Mouse (Mus musculus) neural tube, embryonic 12.5 days (tissue): ENCODE data around the gene Ercc6. TPM values are rescaled to one million over a fixed set of nuclear protein-coding genes. Genes with fewer than 3 reads are reported as not detected.

Experiments
- ATAC-seq: fragments of 200-750 bp; cut with Nextera tagmentation; 2 replicates; pipeline ENCODE4 v1.8.0; 2017; ENCODE audit warnings: low read depth, mild to moderate bottlenecking, moderate TSS enrichment, moderate library complexity; ENCODE audit not compliant: low FRiP score
- H3K27ac ChIP-seq: fragments of 300-500 bp; sonication (generic); 2 replicates; pipeline ENCODE4 v1.5.1; 2016
- H3K27me3 ChIP-seq: fragments of 300-500 bp; sonication (generic); replicated peaks from 2 replicates; pipeline ENCODE4 v1.6.1; 2016; ENCODE audit warnings: mild to moderate bottlenecking
- H3K36me3 ChIP-seq: fragments of 300-500 bp; sonication (generic); 2 replicates; pipeline ENCODE4 v1.6.1; 2016; ENCODE audit warnings: mild to moderate bottlenecking
- H3K4me1 ChIP-seq: fragments of 300-500 bp; sonication (generic); 2 replicates; pipeline ENCODE4 v1.6.1; 2016
- H3K4me2 ChIP-seq: fragments of 300-500 bp; sonication (generic); replicated peaks from 2 replicates; pipeline ENCODE4 v1.6.1; 2016; ENCODE audit warnings: mild to moderate bottlenecking
- H3K4me3 ChIP-seq: fragments of 300-500 bp; sonication (generic); 2 replicates; pipeline ENCODE4 v1.5.1; 2016
- H3K9ac ChIP-seq: fragments of 300-500 bp; sonication (generic); 2 replicates; pipeline ENCODE4 v1.6.1; 2016; ENCODE audit warnings: mild to moderate bottlenecking
- H3K9me3 ChIP-seq: fragments of 300-500 bp; sonication (generic); 2 replicates; pipeline ENCODE4 v1.6.1; 2016; ENCODE audit warnings: mild to moderate bottlenecking
- WGBS: fragments of 180-500 bp; shearing (Covaris S2); methylation state at CpG from one replicate; pipeline ENCODE4 v1.1.7; 2016; 5-methylcytosine and 5-hydroxymethylcytosine counted together
- polyA plus RNA-seq: library from polyadenylated mRNA; unstranded; fragments of >200 nt; fragmentation: Nextera tagmentation; extraction: Ambion mirVana; gene quantifications from 2 replicates; pipeline ENCODE4 v1.2.1, GENCODE M21; 2016

Ercc6 gene
- polyA plus RNA-seq, 1 experiment from 2014 or later: 31.9 TPM

DNA sequence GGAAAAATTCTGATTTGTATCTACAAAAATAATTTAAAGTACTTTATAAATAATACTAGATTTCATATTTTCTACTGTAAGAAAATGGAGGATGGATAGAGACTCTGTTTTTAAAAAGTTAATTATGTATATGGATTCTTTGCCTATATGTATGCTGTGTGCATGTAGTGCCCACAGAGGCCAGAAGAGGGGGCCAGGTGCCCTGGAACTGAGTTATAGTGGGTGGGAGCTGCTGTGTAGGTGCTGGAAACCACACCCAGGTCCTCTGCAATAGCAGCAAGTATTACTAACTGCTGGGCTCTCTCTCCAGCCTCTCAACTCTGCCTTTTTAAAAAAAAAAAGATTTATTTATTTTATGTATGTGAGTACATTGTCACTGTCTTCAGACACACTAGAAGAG, 29.8 kb downstream of the Ercc6 start:
- H3K27me3 ChIP-seq: no peaks in the 10 kb centered on the region
- no peak overlapping the region for H3K27ac ChIP-seq
- H3K36me3 ChIP-seq: peaks cover 21% of the 10 kb centered on the region; the same call in 1 of the 2 replicates
- H3K9me3 ChIP-seq: no peaks in the 10 kb centered on the region
- no peak for ATAC-seq
- H3K9ac ChIP-seq: no peak overlapping the region
- H3K4me3 ChIP-seq: no peak overlapping the region
- no peaks in the 10 kb centered on the region; the same call in 1 of the 2 replicates for H3K4me1 ChIP-seq
- H3K4me2 ChIP-seq: no peak overlapping the region

DNA sequence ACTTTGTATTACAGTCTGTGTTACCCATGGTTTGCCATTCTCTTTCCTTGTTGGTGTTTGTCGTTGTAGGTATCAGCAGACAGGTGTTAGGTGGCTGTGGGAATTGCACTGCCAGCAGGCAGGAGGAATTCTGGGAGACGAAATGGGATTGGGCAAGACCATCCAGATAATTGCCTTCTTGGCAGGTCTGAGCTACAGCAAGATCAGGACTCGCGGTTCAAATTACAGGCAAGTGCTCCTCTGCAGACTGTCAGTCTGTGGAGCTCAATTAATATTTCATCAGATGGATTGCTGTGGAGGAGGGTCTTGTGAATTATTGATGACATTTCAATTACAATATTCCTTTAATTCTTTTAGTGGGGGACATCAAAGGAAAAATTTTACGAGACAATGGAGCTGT, 33.4 kb downstream of the Ercc6 start:
- no peak overlapping the region for H3K9ac ChIP-seq
- H3K4me3 ChIP-seq: no peak overlapping the region
- H3K27ac ChIP-seq: no peak overlapping the region
- ATAC-seq: 0 out of 2 replicates have a peak, but pooled peaks have one; percentile 29
- peaks cover 19% of the 10 kb centered on the region; the same call in 1 of the 2 replicates for H3K36me3 ChIP-seq
- 71% methylated on average over 5 of the region's 5 CpGs for WGBS
- no peak overlapping the region for H3K4me2 ChIP-seq
- H3K27me3 ChIP-seq: no peaks in the 10 kb centered on the region
- no peaks in the 10 kb centered on the region for H3K4me1 ChIP-seq
- H3K9me3 ChIP-seq: no peaks in the 10 kb centered on the region

- ATAC-seq: no peak
- Histone ChIP-seq H3K9me3 (no peaks in the 10 kb centered on the region), H3K4me1 (peaks cover 4% of the 10 kb centered on the region; the same call in 1 of the 2 replicates), H3K27me3 (no peaks in the 10 kb centered on the region), H3K4me2 (no peak overlapping the region), H3K27ac (no peak overlapping the region), H3K4me3 (no peak overlapping the region), H3K36me3 (peaks cover 14% of the 10 kb centered on the region), H3K9ac (no peak overlapping the region)
- WGBS: 85% methylated on average over 5 of the region's 5 CpGs
Observed at GRCm38 (mm10) chr14:32551854-32552253, 38.5 kb downstream of the Ercc6 start.

DNA sequence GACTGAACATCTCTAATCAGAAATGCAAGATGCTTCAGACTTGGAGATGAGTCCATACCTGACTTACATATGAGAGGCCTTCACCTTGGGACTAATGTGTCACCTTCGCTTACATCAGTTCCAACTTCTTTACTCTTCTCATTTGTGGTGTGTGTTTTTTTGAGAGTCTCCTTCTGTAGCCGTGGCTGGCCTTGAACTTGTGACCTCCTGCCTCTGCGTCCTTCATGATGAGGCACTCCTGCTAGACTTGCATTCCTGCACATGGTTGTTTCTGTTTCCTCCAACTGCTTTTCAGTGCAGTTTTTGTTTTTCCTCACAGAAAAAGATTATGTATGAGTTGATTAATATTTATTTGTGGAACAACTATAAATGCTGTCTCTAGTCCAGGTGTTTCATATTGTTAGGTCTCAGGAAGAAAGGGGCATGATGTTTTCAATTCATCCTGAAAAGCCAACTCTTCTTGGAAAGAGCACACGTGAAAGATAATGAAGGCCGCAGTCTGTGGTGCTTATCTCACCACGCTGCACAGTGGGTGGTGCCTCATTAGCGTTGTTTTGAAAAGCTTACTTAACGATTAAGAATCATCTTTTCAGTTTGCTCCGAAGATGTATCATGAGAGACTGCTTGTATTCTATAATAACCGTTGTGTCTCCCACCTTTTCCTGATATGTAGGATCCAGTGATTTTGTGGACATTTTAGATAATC, 40.0 kb downstream of the Ercc6 start:
- Histone ChIP-seq H3K27me3 (no peaks in the 10 kb centered on the region), H3K9ac (no peak overlapping the region), H3K36me3 (peaks cover 12% of the 10 kb centered on the region), H3K27ac (no peak overlapping the region), H3K9me3 (no peaks in the 10 kb centered on the region), H3K4me2 (no peak overlapping the region), H3K4me3 (no peak overlapping the region), H3K4me1 (peaks cover 4% of the 10 kb centered on the region; the same call in 1 of the 2 replicates)
- ATAC-seq: no peak
- WGBS: 88% methylated on average over 10 of the region's 10 CpGs

- Histone ChIP-seq H3K27ac (no peak overlapping the region), H3K4me1 (peaks cover 4% of the 10 kb centered on the region; the same call in 1 of the 2 replicates), H3K4me2 (no peak overlapping the region), H3K9me3 (no peaks in the 10 kb centered on the region), H3K27me3 (no peaks in the 10 kb centered on the region), H3K4me3 (no peak overlapping the region), H3K36me3 (peaks cover 22% of the 10 kb centered on the region), H3K9ac (no peak overlapping the region)
- 47% methylated on average over 8 of the region's 8 CpGs for WGBS
- peak; percentile 85 for ATAC-seq
Observed at GRCm38 (mm10) chr14:32554860-32555526, 41.7 kb downstream of the Ercc6 start.

DNA sequence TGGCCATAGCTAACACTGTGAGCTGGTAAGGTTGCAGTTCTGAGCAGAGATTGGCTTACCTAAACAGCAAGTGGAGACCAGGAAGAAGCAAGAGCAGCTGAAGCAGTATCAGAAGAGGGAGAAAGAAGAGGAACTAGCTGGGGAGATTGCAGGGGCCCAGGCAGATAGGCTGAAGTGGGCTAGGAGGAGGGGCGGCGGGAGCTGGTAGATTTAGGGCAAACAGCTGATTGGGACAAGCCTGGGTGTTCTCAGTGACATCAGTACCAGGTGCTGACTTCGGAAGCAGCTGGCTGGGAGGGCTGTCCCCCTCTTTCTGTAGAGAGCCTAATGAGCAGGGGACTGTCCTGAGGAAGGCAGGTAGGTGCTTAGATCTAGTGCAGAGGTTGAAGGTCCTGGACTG, 48.1 kb downstream of the Ercc6 start:
- H3K27ac ChIP-seq: no peak overlapping the region
- no peak overlapping the region for H3K4me2 ChIP-seq
- 96% methylated on average over 3 of the region's 3 CpGs for WGBS

GRCm38 (mm10) chr14:32563661-32564060, 50.3 kb downstream of the Ercc6 start:
- H3K4me3 ChIP-seq: no peak overlapping the region
- H3K36me3 ChIP-seq: peaks cover 69% of the 10 kb centered on the region
- WGBS: 90% methylated on average over 6 of the region's 6 CpGs
- H3K27ac ChIP-seq: no peak overlapping the region
- no peaks in the 10 kb centered on the region for H3K9me3 ChIP-seq
- ATAC-seq: no peak
- H3K4me1 ChIP-seq: no peaks in the 10 kb centered on the region
- H3K27me3 ChIP-seq: no peaks in the 10 kb centered on the region
- no peak overlapping the region for H3K4me2 ChIP-seq
- no peak overlapping the region for H3K9ac ChIP-seq

More for the DNA sequence above, 48.1 kb downstream of the Ercc6 start:
- Histone ChIP-seq H3K4me3 (no peak overlapping the region), H3K9ac (no peak overlapping the region), H3K9me3 (no peaks in the 10 kb centered on the region), H3K27me3 (no peaks in the 10 kb centered on the region), H3K36me3 (peaks cover 52% of the 10 kb centered on the region), H3K4me1 (no peaks in the 10 kb centered on the region)
- no peak for ATAC-seq

DNA sequence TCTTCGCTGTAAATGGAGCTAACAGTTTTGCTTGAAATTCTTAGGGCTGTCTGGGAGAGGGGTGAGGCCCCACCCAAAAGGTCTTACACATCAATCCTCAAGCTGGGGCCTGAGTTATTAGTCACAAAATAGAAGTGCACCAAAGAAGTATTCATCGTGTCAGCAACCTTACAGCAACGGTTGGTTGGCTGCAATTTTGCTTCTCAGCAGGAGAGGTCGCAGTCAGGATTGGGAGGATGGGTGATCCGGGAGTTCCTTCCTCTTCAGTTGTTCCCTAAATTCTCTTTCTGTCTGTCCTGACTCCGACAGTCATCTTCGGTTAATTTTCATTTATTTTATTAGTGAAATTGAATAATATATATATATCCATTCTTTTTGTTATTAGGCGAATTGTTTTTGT, 59.2 kb downstream of the Ercc6 start:
- Histone ChIP-seq H3K4me3 (no peak overlapping the region), H3K27ac (no peak overlapping the region), H3K4me1 (no peaks in the 10 kb centered on the region), H3K27me3 (no peaks in the 10 kb centered on the region), H3K9me3 (no peaks in the 10 kb centered on the region), H3K9ac (no peak overlapping the region), H3K36me3 (peaks cover 71% of the 10 kb centered on the region), H3K4me2 (no peak overlapping the region)
- no peak for ATAC-seq
- 65% methylated on average over 8 of the region's 8 CpGs for WGBS

- Histone ChIP-seq H3K9me3 (no peaks in the 10 kb centered on the region), H3K9ac (no peak overlapping the region), H3K36me3 (peaks cover 40% of the 10 kb centered on the region), H3K4me2 (no peak overlapping the region), H3K27ac (no peak overlapping the region), H3K4me3 (no peak overlapping the region), H3K27me3 (no peaks in the 10 kb centered on the region), H3K4me1 (no peaks in the 10 kb centered on the region)
- 93% methylated on average over 2 of the region's 2 CpGs for WGBS
- no peak for ATAC-seq
Observed at GRCm38 (mm10) chr14:32578420-32578819, 65.1 kb downstream of the Ercc6 start.

DNA sequence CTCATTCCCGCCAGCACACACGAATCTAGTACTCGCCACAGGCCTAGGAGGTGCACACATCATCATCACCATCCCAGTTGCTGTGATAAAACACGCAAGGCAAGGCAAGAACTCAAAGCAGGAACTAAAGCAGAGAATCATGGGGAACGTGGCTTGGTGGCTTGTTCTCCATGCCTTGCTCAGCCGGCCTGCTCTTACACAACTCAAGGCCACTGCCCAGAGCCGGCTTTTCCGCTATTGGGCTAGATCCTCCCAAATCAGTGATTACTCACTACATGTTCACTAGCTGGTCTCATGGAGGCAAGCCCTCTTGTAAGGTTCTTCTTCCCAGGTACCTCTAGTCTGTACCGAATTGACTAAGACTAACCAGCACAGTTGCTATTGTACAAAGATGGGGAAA, 70.4 kb downstream of the Ercc6 start:
- Histone ChIP-seq H3K4me2 (no peak overlapping the region), H3K27me3 (no peaks in the 10 kb centered on the region), H3K4me3 (no peak overlapping the region), H3K36me3 (peaks cover 2% of the 10 kb centered on the region; the same call in 1 of the 2 replicates), H3K9me3 (no peaks in the 10 kb centered on the region), H3K9ac (no peak overlapping the region), H3K27ac (no peak overlapping the region), H3K4me1 (no peaks in the 10 kb centered on the region)
- 93% methylated on average over 9 of the region's 9 CpGs for WGBS
- no peak for ATAC-seq

GRCm38 (mm10) chr14:32587013-32587784, 73.9 kb downstream of the Ercc6 start:
- Histone ChIP-seq H3K4me2 (no peak overlapping the region), H3K27me3 (peaks cover 7% of the 10 kb centered on the region), H3K9me3 (no peaks in the 10 kb centered on the region), H3K4me3 (no peak overlapping the region), H3K36me3 (no peaks in the 10 kb centered on the region), H3K27ac (no peak overlapping the region), H3K4me1 (no peaks in the 10 kb centered on the region), H3K9ac (no peak overlapping the region)
- WGBS: 15% methylated on average over 10 of the region's 10 CpGs
- 0 out of 2 replicates have a peak, but pooled peaks have one; percentile 37 for ATAC-seq

- H3K4me1 ChIP-seq: no peaks in the 10 kb centered on the region
- no peaks in the 10 kb centered on the region for H3K36me3 ChIP-seq
- H3K27me3 ChIP-seq: peaks cover 28% of the 10 kb centered on the region
- H3K9ac ChIP-seq: no peak overlapping the region
- no peaks in the 10 kb centered on the region for H3K9me3 ChIP-seq
- no peak for ATAC-seq
- H3K27ac ChIP-seq: no peak overlapping the region
- H3K4me3 ChIP-seq: no peak overlapping the region
- no peak overlapping the region for H3K4me2 ChIP-seq
- 75% methylated on average over 3 of the region's 3 CpGs for WGBS
Observed at GRCm38 (mm10) chr14:32590377-32590776, 77.1 kb downstream of the Ercc6 start.
